Mouse (Mus musculus): Measurements from ENCODE around the gene H2-M10.6. TPM values are rescaled to one million over a fixed set of nuclear protein-coding genes. Genes with fewer than 3 reads are reported as not detected.
"Not testable (repeated sequence)": the region's sequence is repeated elsewhere in the genome, so short reads cannot be mapped to it uniquely, and the experiment has no call there.

The H2-M10.6 gene
- polyA plus RNA-seq (2011; ENCODE audit: insufficient read depth, insufficient read length, low read depth, missing spikeins) = not detected in 2 replicates

DNA sequence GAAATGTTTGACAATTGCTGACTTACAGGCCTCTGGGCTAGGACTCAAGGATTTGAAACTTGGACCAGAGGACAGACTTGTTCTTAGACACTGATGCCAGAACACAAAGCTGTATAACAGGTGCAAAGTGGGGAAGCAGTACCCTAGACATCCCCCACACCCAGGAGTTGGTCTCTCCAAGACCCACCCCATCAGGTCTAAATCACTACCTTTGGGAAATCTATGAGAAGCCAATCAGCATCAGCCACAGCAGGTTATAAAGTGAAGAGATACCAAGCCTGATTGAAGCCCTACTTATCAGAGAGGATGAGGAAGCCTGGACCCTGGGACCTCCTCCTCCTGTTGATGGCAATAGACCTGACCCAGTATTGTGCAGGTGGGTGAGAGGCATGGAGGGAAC, at the start of gene H2-M10.6:
TSS of gene H2-M10.6 (plus strand) at position 301 of the 400 bp plus-strand sequence.
- no peaks in the 10 kb centered on the region for H3K9me3 ChIP-seq (replicated peaks; ENCODE audit: control insufficient read depth, insufficient read depth, low read length, poor library complexity, severe bottlenecking)
- H3K4me3 ChIP-seq (ENCODE audit: low read depth, low read length) = no peak within 1 kb of the TSS
- no peak within 1 kb of the TSS for H3K27ac ChIP-seq (ENCODE audit: insufficient read depth, low read length)
- H3K27me3 ChIP-seq (ENCODE audit: control insufficient read depth, insufficient read depth, low read length, poor library complexity, severe bottlenecking) = no peaks in the 10 kb centered on the region
- TF ChIP-seq CTCF (IDR thresholded peaks at IDR 0.05; ENCODE audit: low read depth, low read length) (no peak), POLR2A (IDR thresholded peaks at IDR 0.05; ENCODE audit: insufficient read depth, low read length) (no peak), EP300 (IDR thresholded peaks at IDR 0.05; ENCODE audit: insufficient read depth, low read depth, low read length) (no peak)
- no peak within 1 kb of the TSS for H3K9ac ChIP-seq (ENCODE audit: low read depth, poor library complexity, severe bottlenecking)
- H3K4me1 ChIP-seq (ENCODE audit: control insufficient read depth, insufficient read depth, low read length) = no peaks in the 10 kb centered on the region
- H3K36me3 ChIP-seq (ENCODE audit: control insufficient read depth, insufficient read depth, low read length, poor library complexity, severe bottlenecking) = no peaks in the 10 kb centered on the region

DNA sequence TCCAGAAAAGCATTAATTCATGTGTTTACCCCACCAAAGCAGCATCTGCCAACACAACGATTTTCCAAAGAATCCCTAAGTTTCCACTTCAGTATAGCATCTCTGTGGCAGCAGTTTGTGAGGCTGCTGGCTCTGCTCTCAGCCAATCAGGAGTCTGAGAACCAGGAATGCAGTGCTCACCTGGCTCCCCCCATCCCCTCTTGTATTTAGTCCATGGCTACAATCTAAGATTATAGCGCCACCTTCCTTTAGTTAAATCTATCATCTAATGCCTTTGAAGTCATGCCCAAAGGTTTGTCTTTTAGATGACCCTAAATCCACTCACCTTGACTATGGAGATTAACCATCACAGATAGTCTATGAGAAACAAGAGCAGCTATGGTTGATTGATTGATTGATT, 48.2 kb upstream of the H2-M10.6 start:
- no peak for TF ChIP-seq CTCF (IDR thresholded peaks at IDR 0.05; ENCODE audit: low read depth, low read length)
- TF ChIP-seq POLR2A (IDR thresholded peaks at IDR 0.05; ENCODE audit: insufficient read depth, low read length) = no peak
- no peak for TF ChIP-seq EP300 (IDR thresholded peaks at IDR 0.05; ENCODE audit: insufficient read depth, low read depth, low read length)
- Histone ChIP-seq H3K4me3 (ENCODE audit: low read depth, low read length) (no peak overlapping the region), H3K27me3 (ENCODE audit: control insufficient read depth, insufficient read depth, low read length, poor library complexity, severe bottlenecking) (no peaks in the 10 kb centered on the region), H3K9me3 (replicated peaks; ENCODE audit: control insufficient read depth, insufficient read depth, low read length, poor library complexity, severe bottlenecking) (no peaks in the 10 kb centered on the region), H3K36me3 (ENCODE audit: control insufficient read depth, insufficient read depth, low read length, poor library complexity, severe bottlenecking) (no peaks in the 10 kb centered on the region), H3K27ac (ENCODE audit: insufficient read depth, low read length) (no peak overlapping the region), H3K4me1 (ENCODE audit: control insufficient read depth, insufficient read depth, low read length) (no peaks in the 10 kb centered on the region), H3K9ac (ENCODE audit: low read depth, poor library complexity, severe bottlenecking) (no peak overlapping the region)

DNA sequence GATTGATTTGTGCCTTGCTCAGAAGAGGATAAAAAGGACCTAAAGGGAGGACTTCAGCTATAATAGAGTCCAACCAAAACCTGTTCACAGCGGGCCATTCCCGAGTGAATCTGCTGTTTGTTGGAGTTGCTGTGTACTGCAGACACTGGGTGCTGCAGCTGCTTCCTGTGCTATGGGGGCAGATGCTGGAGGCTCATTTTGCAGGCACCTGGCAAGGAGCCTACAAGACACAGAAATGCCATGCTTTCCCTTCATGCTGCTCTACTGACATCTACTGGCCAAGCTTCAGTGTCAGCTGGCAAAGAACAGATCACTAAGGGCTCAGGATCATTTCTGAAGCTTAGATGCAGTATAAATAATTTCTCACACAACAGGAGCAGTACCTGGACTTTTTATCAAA, 47.7 kb upstream of the H2-M10.6 start:
- H3K9ac ChIP-seq (ENCODE audit: low read depth, poor library complexity, severe bottlenecking); H3K9me3 ChIP-seq (replicated peaks; ENCODE audit: control insufficient read depth, insufficient read depth, low read length, poor library complexity, severe bottlenecking); H3K36me3 ChIP-seq (ENCODE audit: control insufficient read depth, insufficient read depth, low read length, poor library complexity, severe bottlenecking); H3K27me3 ChIP-seq (ENCODE audit: control insufficient read depth, insufficient read depth, low read length, poor library complexity, severe bottlenecking); H3K4me3 ChIP-seq (ENCODE audit: low read depth, low read length); H3K4me1 ChIP-seq (ENCODE audit: control insufficient read depth, insufficient read depth, low read length); H3K27ac ChIP-seq (ENCODE audit: insufficient read depth, low read length): not testable (repeated sequence)
- TF ChIP-seq CTCF (IDR thresholded peaks at IDR 0.05; ENCODE audit: low read depth, low read length) = peak; percentile 2

DNA sequence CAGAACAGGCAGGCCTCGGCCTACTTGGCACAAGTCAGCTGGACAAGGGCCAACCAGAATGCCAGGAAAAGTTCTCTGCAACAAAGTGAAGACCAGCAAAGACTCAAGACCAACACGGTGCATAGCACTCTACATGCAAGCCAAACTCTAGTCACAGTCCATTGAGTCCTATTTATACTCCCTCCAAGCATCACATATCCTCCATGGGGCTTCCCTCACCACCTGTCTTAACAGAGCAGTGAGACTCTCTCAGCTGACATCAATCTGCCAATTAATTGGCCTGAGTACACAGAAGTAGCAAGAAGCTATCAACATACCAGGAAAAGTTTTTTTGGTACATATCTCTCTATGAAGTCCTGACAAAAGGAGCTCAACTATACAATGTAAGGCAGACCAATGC, 46.6 kb upstream of the H2-M10.6 start:
- not testable (repeated sequence) for H3K9ac ChIP-seq (ENCODE audit: low read depth, poor library complexity, severe bottlenecking); H3K36me3 ChIP-seq (ENCODE audit: control insufficient read depth, insufficient read depth, low read length, poor library complexity, severe bottlenecking); H3K9me3 ChIP-seq (replicated peaks; ENCODE audit: control insufficient read depth, insufficient read depth, low read length, poor library complexity, severe bottlenecking); H3K27me3 ChIP-seq (ENCODE audit: control insufficient read depth, insufficient read depth, low read length, poor library complexity, severe bottlenecking); H3K27ac ChIP-seq (ENCODE audit: insufficient read depth, low read length); H3K4me1 ChIP-seq (ENCODE audit: control insufficient read depth, insufficient read depth, low read length); H3K4me3 ChIP-seq (ENCODE audit: low read depth, low read length)

DNA sequence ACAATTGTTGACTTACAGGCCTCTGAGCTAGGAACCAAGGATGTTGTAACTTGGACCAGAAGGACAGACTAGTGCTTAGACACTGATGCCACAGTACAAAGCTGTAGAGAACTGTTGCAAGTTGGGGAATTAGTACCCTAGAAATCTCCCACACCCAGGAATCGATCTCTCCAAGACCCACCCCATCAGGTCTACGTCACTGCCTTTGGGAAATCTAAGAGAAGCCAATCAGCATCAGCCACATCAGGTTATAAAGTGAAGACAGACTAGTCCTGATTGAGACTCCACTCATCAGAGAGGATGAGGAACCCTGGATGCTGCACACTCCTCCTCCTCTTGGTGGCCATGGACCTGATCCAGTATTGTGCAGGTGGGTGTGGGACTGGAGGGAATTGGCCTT, 39.4 kb upstream of the H2-M10.6 start, which contains the start of gene H2-M10.5:
TSS of gene H2-M10.5 (plus strand) at position 301 of the 400 bp plus-strand sequence.
- H3K9ac ChIP-seq (ENCODE audit: low read depth, poor library complexity, severe bottlenecking); H3K27me3 ChIP-seq (ENCODE audit: control insufficient read depth, insufficient read depth, low read length, poor library complexity, severe bottlenecking); H3K9me3 ChIP-seq (replicated peaks; ENCODE audit: control insufficient read depth, insufficient read depth, low read length, poor library complexity, severe bottlenecking); H3K36me3 ChIP-seq (ENCODE audit: control insufficient read depth, insufficient read depth, low read length, poor library complexity, severe bottlenecking); H3K4me1 ChIP-seq (ENCODE audit: control insufficient read depth, insufficient read depth, low read length); H3K4me3 ChIP-seq (ENCODE audit: low read depth, low read length); H3K27ac ChIP-seq (ENCODE audit: insufficient read depth, low read length): not testable (repeated sequence)

DNA sequence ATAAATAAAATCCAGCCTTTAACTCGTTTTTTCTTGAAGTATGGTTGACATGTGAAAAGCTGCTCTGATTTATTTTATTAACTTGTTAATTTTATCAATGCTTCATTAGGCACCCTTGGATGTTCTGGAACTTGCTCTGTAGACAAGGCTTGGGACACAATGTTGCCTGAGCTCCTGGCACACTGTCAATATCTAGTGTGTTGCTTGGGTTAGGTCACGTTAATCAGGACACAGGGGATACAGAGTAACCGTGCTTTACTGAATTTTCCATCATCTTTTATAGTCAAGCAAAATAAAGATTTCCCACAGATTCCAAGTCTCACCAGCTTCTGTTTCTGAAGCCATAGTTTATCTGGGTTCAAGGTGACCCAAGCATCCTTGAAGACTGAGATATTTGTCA, 30.4 kb upstream of the H2-M10.6 start:
- Histone ChIP-seq H3K9ac (ENCODE audit: low read depth, poor library complexity, severe bottlenecking) (no peak overlapping the region), H3K27ac (ENCODE audit: insufficient read depth, low read length) (no peak overlapping the region), H3K27me3 (ENCODE audit: control insufficient read depth, insufficient read depth, low read length, poor library complexity, severe bottlenecking) (no peaks in the 10 kb centered on the region), H3K4me1 (ENCODE audit: control insufficient read depth, insufficient read depth, low read length) (no peaks in the 10 kb centered on the region), H3K36me3 (ENCODE audit: control insufficient read depth, insufficient read depth, low read length, poor library complexity, severe bottlenecking) (no peaks in the 10 kb centered on the region), H3K4me3 (ENCODE audit: low read depth, low read length) (no peak overlapping the region), H3K9me3 (replicated peaks; ENCODE audit: control insufficient read depth, insufficient read depth, low read length, poor library complexity, severe bottlenecking) (no peaks in the 10 kb centered on the region)
- no peak for TF ChIP-seq CTCF (IDR thresholded peaks at IDR 0.05; ENCODE audit: low read depth, low read length)
- TF ChIP-seq EP300 (IDR thresholded peaks at IDR 0.05; ENCODE audit: insufficient read depth, low read depth, low read length) = no peak
- TF ChIP-seq POLR2A (IDR thresholded peaks at IDR 0.05; ENCODE audit: insufficient read depth, low read length) = no peak

DNA sequence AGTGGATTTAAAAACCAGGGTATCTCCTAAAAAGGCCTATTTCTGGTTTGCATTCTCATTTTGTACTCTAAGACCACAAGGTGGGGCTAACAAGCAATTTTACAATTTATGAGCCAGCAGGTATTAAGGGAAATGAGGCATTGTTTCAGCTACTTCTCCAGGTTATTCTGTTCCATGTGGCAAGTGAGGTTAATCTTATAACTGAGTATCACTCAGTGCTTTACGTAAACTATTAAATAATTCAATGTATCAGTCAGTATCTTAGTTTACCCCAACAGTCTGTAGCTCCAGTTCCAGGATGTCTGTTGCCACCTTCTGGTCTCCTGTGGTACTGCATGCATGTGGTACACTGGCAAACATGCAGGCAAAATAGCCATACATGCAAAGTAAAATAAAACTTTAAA, 25.5 kb upstream of the H2-M10.6 start:
- not testable (repeated sequence) for H3K36me3 ChIP-seq (ENCODE audit: control insufficient read depth, insufficient read depth, low read length, poor library complexity, severe bottlenecking); H3K4me3 ChIP-seq (ENCODE audit: low read depth, low read length)
- peak; percentile 22 for TF ChIP-seq CTCF (IDR thresholded peaks at IDR 0.05; ENCODE audit: low read depth, low read length)

More for the DNA sequence above, 25.5 kb upstream of the H2-M10.6 start:
- H3K27me3 ChIP-seq (ENCODE audit: control insufficient read depth, insufficient read depth, low read length, poor library complexity, severe bottlenecking); H3K9ac ChIP-seq (ENCODE audit: low read depth, poor library complexity, severe bottlenecking); H3K27ac ChIP-seq (ENCODE audit: insufficient read depth, low read length); H3K9me3 ChIP-seq (replicated peaks; ENCODE audit: control insufficient read depth, insufficient read depth, low read length, poor library complexity, severe bottlenecking); H3K4me1 ChIP-seq (ENCODE audit: control insufficient read depth, insufficient read depth, low read length): not testable (repeated sequence)

All from ES-Bruce4 (cell line).